Mouse (Mus musculus) heart, embryonic 15.5 days (tissue): ENCODE measurements at regions not wholly inside any gene's neighbourhood (a gene's known extent, or its start where the extent isn't known, plus 50 kb on each side); places are given as distances from the start of the nearest gene placed in this dataset.

Source experiments
- ATAC-seq: fragments of 200-750 bp; cut with Nextera tagmentation; replicated peaks from 2 replicates; pipeline ENCODE4 v1.8.0; 2017; ENCODE audit warnings: low read depth, moderate TSS enrichment; ENCODE audit not compliant: insufficient number of reproducible peaks, insufficient read depth, low FRiP score
- H3K27ac ChIP-seq: fragments of 300-500 bp; sonication (generic); 2 replicates; pipeline ENCODE4 v1.5.1; 2015; ENCODE audit warnings: mild to moderate bottlenecking, inconsistent platforms
- H3K27me3 ChIP-seq: fragments of 300-500 bp; sonication (generic); 2 replicates; pipeline ENCODE4 v1.6.1; 2015; ENCODE audit warnings: inconsistent platforms
- H3K36me3 ChIP-seq: fragments of 300-500 bp; sonication (generic); 2 replicates; pipeline ENCODE4 v1.6.1; 2015; ENCODE audit warnings: mild to moderate bottlenecking, inconsistent platforms
- H3K4me1 ChIP-seq: fragments of 300-500 bp; sonication (generic); replicated peaks from 2 replicates; pipeline ENCODE4 v1.6.1; 2015; ENCODE audit warnings: inconsistent platforms
- H3K4me2 ChIP-seq: fragments of 300-500 bp; sonication (generic); 2 replicates; pipeline ENCODE4 v1.6.1; 2015; ENCODE audit warnings: inconsistent platforms, mild to moderate bottlenecking, moderate library complexity
- H3K4me3 ChIP-seq: fragments of 300-500 bp; sonication (generic); 2 replicates; pipeline ENCODE4 v1.5.1; 2015; ENCODE audit warnings: mild to moderate bottlenecking, inconsistent platforms
- H3K9ac ChIP-seq: fragments of 300-500 bp; sonication (generic); 2 replicates; pipeline ENCODE4 v1.6.1; 2015; ENCODE audit warnings: mild to moderate bottlenecking, inconsistent platforms
- H3K9me3 ChIP-seq: fragments of 300-500 bp; sonication (generic); replicated peaks from 2 replicates; pipeline ENCODE4 v1.6.1; 2016; ENCODE audit warnings: inconsistent platforms
- WGBS: fragments of 180-500 bp; shearing (Covaris S2); methylation state at CpG from one replicate; pipeline ENCODE4 v1.1.7; 2015; ENCODE audit warnings: mixed read lengths; 5-methylcytosine and 5-hydroxymethylcytosine counted together

DNA sequence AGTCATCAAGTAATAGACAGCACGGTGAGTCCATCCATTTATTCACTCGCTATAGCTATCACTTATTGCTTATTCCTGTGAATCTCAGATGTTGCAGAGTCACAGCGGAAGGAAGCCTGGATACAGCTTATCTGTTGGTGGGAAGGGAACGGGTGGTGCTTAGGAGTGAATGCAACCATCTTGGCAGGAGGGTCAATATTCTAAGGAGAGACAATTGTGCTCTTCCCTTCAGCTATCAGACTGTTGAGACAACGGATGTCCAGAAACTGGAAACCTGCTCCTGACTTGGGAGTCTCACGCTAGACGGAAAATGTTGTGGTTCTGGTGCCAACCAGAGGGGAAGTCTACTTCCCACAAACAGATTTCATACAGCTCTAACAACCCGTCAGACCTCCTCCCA, 103.7 kb upstream of the Kit start:
- Histone ChIP-seq H3K27ac (no peak overlapping the region), H3K9me3 (no peaks in the 10 kb centered on the region), H3K27me3 (no peaks in the 10 kb centered on the region), H3K36me3 (no peaks in the 10 kb centered on the region), H3K4me3 (no peak overlapping the region), H3K9ac (no peak overlapping the region), H3K4me1 (no peaks in the 10 kb centered on the region), H3K4me2 (no peak overlapping the region)
- ATAC-seq, result no peak
- WGBS, result 79% methylated on average over 8 of the region's 8 CpGs

DNA sequence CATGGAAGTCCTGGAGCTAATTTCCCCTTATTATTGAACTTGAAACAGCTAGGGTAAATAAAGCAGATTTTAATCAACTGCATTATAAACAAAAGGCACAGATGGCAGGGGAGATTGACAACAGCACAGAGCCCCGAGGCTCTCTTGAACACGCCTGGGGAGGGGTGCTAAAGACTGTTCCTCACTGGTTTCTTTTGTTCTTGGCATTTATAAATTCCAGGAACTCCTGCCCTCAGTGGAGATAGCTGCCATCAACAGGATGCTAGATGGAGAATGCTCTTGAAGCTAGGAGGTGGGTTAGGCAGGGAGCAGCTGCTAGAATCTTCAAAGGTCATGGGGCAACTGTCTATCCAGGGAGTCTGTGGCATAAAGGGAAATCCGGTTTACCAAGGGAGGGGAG, 102.2 kb upstream of the Kit start:
- no peaks in the 10 kb centered on the region for H3K27me3 ChIP-seq
- no peaks in the 10 kb centered on the region for H3K9me3 ChIP-seq
- WGBS, result 47% methylated on average over 3 of the region's 3 CpGs
- no peak overlapping the region for H3K9ac ChIP-seq
- no peaks in the 10 kb centered on the region for H3K36me3 ChIP-seq
- H3K4me1 ChIP-seq, result no peaks in the 10 kb centered on the region
- H3K4me2 ChIP-seq, result no peak overlapping the region
- H3K4me3 ChIP-seq, result no peak overlapping the region
- H3K27ac ChIP-seq, result no peak overlapping the region
- ATAC-seq, result no peak

DNA sequence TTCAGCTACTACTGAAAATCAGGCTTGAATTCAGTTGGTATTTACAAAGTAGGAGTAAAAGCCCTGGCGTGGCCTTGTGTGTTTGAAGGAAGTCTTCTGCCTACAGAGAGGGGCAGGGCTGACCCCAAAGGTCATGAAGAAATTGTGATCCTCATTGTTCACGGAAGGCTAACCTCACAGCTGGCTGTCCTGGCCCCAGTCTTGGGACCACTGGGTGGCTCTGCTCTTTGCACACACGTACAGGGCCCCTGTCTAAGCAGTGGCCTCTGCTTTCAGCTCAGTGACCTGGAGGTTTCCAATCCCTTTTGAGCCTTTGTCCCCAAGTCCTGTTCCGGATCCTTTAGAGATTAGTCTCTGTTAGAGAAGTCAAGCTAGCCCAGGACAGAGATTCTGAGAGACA, 99.3 kb upstream of the Kit start:
- no peak for ATAC-seq

DNA sequence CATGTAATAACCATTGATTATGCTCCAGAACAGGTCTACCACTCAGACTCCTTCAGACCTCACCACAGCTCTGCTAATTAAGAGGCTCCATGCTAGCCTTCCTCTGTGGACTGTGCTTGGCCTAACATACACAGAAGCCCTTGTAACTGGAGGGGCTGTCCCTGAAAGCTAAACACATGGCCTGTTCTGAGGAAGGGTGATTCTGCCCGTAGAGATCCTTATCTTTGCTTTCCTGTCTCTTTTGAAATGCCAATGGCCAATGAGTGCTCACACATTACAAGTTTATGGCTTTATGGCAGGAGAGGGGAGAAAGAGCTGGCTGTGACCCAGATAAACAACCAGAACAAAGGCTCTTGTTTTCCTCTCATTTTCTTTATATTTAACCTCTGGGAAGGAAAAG, 96.2 kb upstream of the Kit start:
- Histone ChIP-seq H3K27me3 (no peaks in the 10 kb centered on the region), H3K9ac (no peak overlapping the region), H3K4me3 (no peak overlapping the region), H3K36me3 (no peaks in the 10 kb centered on the region), H3K27ac (no peak overlapping the region), H3K4me2 (no peak overlapping the region), H3K9me3 (no peaks in the 10 kb centered on the region), H3K4me1 (no peaks in the 10 kb centered on the region)
- no peak for ATAC-seq
- WGBS, result 18% methylated on average over 1 of the region's 1 CpGs

More for the DNA sequence above, 99.3 kb upstream of the Kit start:
- Histone ChIP-seq H3K4me1 (no peaks in the 10 kb centered on the region), H3K9ac (no peak overlapping the region), H3K27me3 (no peaks in the 10 kb centered on the region), H3K4me3 (no peak overlapping the region), H3K4me2 (no peak overlapping the region), H3K36me3 (no peaks in the 10 kb centered on the region), H3K9me3 (no peaks in the 10 kb centered on the region), H3K27ac (no peak overlapping the region)
- 66% methylated on average over 4 of the region's 4 CpGs for WGBS

DNA sequence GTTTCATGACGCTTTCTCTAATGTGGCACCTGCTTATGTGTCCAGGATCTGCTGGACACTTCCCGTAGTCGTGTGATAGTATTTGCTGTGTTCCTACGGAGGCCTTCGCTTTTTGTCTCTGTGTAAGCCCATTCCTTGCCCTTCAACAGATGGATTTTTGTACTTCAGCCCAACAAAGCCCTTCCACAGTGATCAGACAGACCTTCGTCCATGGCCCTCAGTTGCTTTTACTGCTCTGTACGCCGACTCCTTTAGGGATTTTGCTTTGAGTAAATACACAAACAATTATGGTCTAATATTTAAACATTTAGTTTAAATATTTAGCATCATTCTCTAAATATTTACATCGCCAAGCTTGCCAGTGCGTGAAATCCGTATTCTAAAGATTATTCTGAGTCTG, 95.6 kb upstream of the Kit start:
- no peak overlapping the region for H3K4me2 ChIP-seq
- no peaks in the 10 kb centered on the region for H3K9me3 ChIP-seq
- no peaks in the 10 kb centered on the region for H3K36me3 ChIP-seq
- no peaks in the 10 kb centered on the region for H3K27me3 ChIP-seq
- no peak overlapping the region for H3K27ac ChIP-seq
- no peak overlapping the region for H3K9ac ChIP-seq
- H3K4me1 ChIP-seq, result no peaks in the 10 kb centered on the region
- H3K4me3 ChIP-seq, result no peak overlapping the region
- 82% methylated on average over 11 of the region's 11 CpGs for WGBS
- no peak for ATAC-seq

DNA sequence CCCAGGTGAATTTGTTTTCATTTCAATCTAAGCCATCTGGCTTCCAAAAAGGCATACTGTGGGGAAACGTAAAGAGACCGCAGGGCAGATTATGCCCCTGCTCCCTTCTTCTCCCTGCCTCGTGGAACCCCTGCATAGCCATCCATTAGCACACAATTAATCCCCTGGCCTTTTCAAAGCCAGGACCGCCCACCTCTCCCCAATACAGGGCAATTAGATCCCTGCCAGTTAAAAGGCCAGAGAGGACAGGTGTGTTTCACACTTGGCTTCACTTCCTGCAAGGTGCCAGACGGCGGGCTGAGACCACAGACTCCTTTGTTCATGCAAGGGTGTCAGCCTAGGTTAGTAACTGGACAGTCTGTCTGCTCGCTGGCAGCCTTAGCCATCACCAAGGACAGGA, 93.1 kb upstream of the Kit start:
- no peak overlapping the region for H3K27ac ChIP-seq
- H3K27me3 ChIP-seq, result no peaks in the 10 kb centered on the region
- no peaks in the 10 kb centered on the region for H3K9me3 ChIP-seq
- H3K36me3 ChIP-seq, result no peaks in the 10 kb centered on the region
- 47% methylated on average over 7 of the region's 7 CpGs for WGBS
- no peak overlapping the region for H3K4me3 ChIP-seq
- no peak overlapping the region for H3K4me2 ChIP-seq
- no peaks in the 10 kb centered on the region for H3K4me1 ChIP-seq
- no peak for ATAC-seq
- no peak overlapping the region for H3K9ac ChIP-seq

DNA sequence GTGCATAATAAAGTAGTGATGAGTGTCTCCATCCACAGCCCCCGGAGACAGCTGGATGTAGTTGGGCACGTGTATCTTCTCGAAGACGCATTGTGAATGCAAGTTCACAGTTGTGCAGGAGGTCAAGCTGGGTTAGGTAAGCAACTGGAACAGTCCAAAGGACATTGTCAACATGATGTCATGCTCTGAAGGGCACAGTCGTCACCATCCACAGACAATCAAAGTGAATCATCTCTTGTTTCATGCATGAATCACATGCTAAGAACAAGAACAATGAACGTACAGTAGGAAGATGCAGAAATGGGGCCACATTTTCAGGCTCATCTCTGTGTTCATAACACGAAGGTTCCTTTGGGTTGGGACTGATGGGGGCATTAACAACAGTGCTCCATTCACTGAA, 90.4 kb upstream of the Kit start:
- no peaks in the 10 kb centered on the region for H3K4me1 ChIP-seq
- H3K27ac ChIP-seq, result no peak overlapping the region
- H3K9me3 ChIP-seq, result no peaks in the 10 kb centered on the region
- WGBS, result 77% methylated on average over 7 of the region's 7 CpGs
- no peak overlapping the region for H3K9ac ChIP-seq
- no peak for ATAC-seq
- no peaks in the 10 kb centered on the region for H3K27me3 ChIP-seq
- H3K4me3 ChIP-seq, result no peak overlapping the region
- H3K36me3 ChIP-seq, result no peaks in the 10 kb centered on the region
- no peak overlapping the region for H3K4me2 ChIP-seq

DNA sequence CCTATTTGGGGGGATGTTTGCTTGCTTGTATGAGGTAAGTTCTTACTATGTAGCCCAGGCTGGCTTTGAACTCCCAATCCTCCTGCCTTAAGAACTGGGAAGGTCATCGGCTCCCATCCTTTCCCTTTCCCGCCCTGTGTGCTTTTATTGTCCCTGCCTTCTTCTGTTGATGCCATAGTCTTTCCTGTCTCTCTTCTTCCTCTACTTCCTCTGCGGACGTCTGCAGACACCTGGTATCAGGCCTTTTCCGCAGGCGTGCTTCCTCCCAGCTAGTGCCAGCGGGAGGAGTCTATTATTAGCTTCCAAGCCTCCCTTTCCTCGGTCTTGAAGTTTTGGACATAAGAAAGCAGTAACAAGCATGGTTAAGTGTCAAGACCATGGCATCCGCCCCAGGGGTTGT, 83.9 kb upstream of the Kit start:
- 0 out of 2 replicates have a peak, but pooled peaks have one; percentile 39 for ATAC-seq
- H3K9ac ChIP-seq, result no peak overlapping the region
- 48% methylated on average over 9 of the region's 9 CpGs for WGBS
- no peaks in the 10 kb centered on the region for H3K36me3 ChIP-seq
- H3K4me1 ChIP-seq, result no peaks in the 10 kb centered on the region
- no peaks in the 10 kb centered on the region for H3K9me3 ChIP-seq
- no peak overlapping the region for H3K4me3 ChIP-seq
- H3K4me2 ChIP-seq, result no peak overlapping the region
- H3K27me3 ChIP-seq, result no peaks in the 10 kb centered on the region
- no peak overlapping the region for H3K27ac ChIP-seq

DNA sequence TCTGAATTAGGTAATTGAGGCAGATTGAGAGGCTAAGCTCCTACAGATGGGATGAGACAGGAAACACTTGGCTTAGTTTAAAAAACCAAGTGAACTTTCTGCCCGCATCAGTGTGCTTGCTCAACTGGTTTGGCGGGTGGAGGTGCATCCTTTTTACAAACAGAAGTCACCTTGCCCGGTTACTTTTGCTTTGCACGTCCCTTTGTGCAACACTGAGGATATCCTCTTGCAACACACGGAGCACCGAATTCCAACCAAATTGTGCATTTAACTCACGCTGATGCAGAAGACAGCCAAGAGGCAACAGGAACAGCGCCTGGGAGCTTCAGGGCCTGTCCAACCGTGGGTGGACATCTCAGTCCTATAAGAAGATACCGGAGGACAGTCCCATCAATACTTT, 80.6 kb upstream of the Kit start:
- no peak for ATAC-seq
- Histone ChIP-seq H3K9me3 (no peaks in the 10 kb centered on the region), H3K4me3 (no peak overlapping the region), H3K27me3 (no peaks in the 10 kb centered on the region), H3K9ac (no peak overlapping the region), H3K36me3 (no peaks in the 10 kb centered on the region), H3K4me1 (no peaks in the 10 kb centered on the region), H3K4me2 (no peak overlapping the region), H3K27ac (no peak overlapping the region)
- 80% methylated on average over 10 of the region's 10 CpGs for WGBS

DNA sequence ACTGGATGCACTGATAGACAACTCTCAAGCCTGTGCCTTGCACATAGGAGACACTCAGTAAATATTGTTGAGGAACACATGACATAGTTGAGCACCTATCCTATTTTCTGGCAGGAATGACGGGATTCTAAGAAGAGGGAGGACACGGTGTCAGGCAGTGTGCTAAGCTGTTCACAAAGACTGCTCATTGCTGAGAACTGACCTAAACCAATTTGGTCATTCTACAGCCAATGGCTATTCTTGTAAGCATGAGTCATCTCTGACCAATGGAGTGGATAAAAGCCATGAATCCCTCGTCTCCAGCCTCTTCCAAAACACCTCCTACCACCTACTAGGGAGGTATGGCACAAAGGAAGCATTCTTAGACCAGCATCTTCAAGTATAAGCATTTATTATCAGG, 75.7 kb upstream of the Kit start:
- H3K4me1 ChIP-seq, result no peaks in the 10 kb centered on the region
- H3K9me3 ChIP-seq, result no peaks in the 10 kb centered on the region
- WGBS, result 73% methylated on average over 3 of the region's 3 CpGs
- no peaks in the 10 kb centered on the region for H3K27me3 ChIP-seq
- no peak overlapping the region for H3K4me3 ChIP-seq
- ATAC-seq, result no peak
- no peak overlapping the region for H3K9ac ChIP-seq
- no peaks in the 10 kb centered on the region for H3K36me3 ChIP-seq
- no peak overlapping the region for H3K4me2 ChIP-seq
- H3K27ac ChIP-seq, result no peak overlapping the region

DNA sequence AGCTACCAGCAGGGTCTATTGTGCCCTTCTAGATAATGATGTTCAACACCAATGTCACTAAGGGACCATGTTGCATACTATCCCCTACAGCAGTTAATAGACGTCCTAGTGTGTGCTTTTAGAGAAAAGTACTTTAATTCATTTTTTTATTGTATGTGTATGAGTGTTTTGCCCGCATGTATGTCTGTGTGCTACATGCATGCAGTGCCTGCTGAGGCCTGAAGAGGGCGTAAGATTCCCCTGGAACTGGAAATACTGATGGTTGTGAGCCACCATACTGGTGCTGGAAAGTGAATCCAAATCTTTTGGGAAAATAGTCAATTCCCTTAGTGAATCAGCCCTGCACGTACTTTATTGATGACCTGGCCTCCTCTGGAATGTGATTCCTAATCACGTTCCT, 75.0 kb upstream of the Kit start:
- ATAC-seq, result no peak
- Histone ChIP-seq H3K4me1 (no peaks in the 10 kb centered on the region), H3K36me3 (no peaks in the 10 kb centered on the region), H3K27me3 (no peaks in the 10 kb centered on the region), H3K9ac (no peak overlapping the region), H3K4me2 (no peak overlapping the region), H3K9me3 (no peaks in the 10 kb centered on the region), H3K27ac (no peak overlapping the region), H3K4me3 (no peak overlapping the region)
- WGBS, result 88% methylated on average over 5 of the region's 5 CpGs

DNA sequence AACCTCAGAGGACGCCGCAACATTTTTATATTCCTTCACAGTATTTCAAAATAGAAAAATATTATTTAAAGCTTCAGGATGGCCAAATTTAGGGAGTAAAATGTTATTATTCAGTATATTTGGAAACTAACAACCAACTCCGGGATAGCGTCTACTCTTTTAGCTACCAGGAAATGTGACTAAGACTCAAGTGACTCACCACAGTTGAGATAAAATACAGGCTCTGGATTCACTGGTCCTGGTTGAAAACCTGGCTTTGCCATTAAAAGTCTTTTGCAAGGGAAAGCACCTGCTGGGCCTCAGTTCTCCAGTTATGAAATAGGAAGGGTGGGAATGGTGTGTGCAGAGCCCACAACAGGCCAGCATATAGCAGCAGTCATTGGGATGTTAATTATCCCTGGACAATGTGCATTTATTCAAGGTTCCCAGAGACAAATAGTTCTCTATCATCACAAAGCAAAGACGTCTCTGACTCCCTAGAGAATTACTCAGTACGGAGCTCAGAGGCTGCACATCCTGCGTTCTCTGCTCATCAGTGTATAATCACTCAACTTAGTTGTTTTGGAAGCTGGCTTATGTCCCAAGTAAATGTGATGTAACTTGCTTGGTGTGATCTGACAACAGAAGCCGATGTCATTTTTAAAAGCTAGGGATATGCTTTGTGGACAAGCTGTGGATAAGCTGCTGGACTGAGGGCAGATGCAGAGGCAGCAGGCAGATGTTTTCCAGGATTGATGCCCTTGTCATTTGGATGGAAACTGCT, 73.9 kb upstream of the Kit start:
- Histone ChIP-seq H3K4me3 (no peak overlapping the region), H3K27ac (no peak overlapping the region), H3K27me3 (no peaks in the 10 kb centered on the region), H3K9me3 (no peaks in the 10 kb centered on the region), H3K9ac (no peak overlapping the region), H3K4me1 (no peaks in the 10 kb centered on the region), H3K36me3 (no peaks in the 10 kb centered on the region), H3K4me2 (no peak overlapping the region)
- no peak for ATAC-seq
- WGBS, result 64% methylated on average over 8 of the region's 8 CpGs
